Mouse (Mus musculus) telencephalon, adult 2 months (tissue): ENCODE results near the gene Cdc123.

Source experiments
- DNase-seq: peaks from one replicate; pipeline ENCODE4 v3.0.0-alpha.2; 2011; ENCODE audit warnings: low read depth, low spot score

Gene Cdc123

DNA sequence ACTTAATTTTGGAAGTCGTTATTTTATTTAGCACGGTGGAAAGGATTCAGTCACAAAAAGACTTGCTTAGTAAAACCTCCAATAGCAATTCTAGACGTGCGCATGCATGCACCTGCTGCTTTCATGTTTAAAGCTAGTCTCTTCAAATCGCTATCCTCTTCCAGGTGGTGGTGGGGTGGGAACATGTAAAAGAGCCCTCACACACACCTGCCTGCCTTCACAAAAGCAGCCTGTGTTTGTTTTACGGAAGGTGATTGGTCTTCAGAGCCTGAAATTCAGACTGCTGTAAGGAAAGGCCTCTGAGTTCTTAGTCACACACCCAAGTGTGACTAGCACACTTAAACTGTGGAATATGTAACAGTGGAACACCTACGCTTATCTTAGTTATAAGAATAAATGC lies 39.7 kb downstream of the Cdc123 start:
- DNase-seq, result no peak

- no peak for DNase-seq
Measured at GRCm38 (mm10) chr2:5804440-5805045, 40.4 kb downstream of the Cdc123 start.

DNA sequence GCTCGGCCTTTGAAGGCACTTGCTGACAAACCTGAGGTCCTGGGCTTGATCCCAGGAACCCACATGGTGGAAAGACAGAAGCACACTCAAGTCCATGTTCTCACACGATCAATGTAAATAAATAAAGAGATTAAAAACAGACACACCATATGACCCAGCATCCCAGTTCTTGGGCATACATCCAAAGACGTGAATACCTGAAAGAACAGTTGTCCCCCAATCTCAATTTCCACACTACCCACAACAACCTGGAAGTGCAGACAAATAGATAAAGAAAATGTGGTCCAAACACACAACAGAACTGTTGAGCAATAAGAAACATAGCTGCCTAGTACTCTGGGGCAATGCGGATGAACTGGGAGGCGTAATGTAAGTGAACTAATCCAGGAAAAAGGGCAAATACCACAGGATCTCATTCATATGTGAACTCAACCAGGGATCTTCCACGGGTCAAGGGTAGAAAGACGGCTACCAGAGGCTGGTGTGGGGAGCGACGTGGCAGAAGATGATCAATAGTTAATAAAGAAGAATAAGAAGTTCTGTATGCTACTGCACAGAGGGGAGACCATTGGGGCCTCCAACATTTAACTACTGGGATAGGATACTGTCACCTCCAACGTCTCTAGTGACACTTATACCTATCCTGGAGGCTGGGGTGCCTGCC lies 42.9 kb downstream of the Cdc123 start:
- no peak for DNase-seq

- DNase-seq, result no peak
Measured at GRCm38 (mm10) chr2:5801182-5801640, 43.8 kb downstream of the Cdc123 start.

DNA sequence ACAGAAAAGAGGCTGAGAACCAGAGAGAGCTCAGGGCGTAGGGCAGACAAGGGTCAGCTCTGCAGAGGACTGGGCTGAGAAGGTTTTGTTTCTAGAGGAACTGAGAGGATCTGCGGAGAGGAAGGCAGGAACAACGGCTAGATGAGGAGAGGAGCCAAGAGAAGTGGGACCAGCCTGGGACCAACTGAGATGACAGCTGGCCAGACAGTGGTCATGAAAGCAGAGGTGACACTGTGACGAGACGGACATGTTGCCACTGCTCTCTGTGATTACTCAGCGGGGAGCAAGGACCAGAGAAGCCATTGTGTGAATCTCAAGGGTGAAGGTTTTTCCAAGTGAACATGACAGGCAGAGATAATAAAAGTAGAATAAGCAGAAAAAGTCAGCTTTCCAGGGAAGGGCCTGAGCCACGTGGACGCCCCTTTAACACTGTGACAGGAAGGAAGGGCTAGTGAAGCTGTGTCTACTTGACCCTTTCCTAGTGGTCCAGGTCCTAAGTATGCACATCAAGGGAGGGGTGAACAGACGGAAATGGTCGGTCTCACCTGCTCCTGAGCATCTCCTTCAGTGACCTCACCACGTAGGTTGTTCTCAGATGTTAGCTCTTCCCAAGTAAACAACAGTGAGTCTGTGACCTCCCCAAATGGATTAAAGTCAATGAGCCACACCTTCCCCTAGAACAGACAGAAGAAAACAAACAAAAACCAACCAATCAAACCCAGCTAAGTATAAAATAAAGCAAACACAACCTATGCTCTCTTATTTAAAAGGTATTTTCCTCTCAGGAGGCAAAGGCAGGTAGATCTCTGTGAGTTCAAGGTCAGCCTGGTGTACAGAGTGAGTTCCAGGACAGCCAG lies 46.9 kb downstream of the Cdc123 start:
- DNase-seq, result no peak

GRCm38 (mm10) chr2:5793771-5794170 lies 51.2 kb downstream of the Cdc123 start:
- DNase-seq, result no peak

- DNase-seq, result no peak
Measured at GRCm38 (mm10) chr2:5792056-5792455, 52.9 kb downstream of the Cdc123 start.

DNA sequence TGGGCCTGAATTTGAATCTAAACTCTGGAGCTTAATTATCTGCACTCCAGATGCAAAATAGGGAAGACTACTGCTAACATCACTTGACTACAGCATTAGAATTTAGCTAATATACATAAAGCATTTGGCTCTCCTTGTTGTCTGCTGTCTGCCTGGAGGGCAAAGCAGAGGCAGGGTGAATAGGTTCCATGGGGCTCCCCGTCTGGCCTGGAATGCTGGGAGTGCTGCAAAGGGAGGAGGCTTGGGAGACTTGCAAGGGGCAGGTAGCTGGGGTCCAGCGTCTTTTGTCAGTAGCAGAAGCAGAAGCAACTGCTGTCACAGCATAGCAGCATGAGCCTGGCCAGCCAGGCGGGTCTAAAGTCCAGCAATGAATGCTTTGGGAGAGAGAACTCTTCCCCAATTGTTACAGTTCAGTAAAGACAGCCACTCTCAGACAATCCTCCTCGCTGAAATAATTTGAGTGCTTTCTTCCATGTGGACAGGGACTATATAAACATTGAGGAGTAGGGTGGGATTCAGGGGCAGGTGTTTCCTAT lies 55.3 kb downstream of the Cdc123 start:
- no peak for DNase-seq

GRCm38 (mm10) chr2:5787391-5787790 lies 57.6 kb downstream of the Cdc123 start:
- no peak for DNase-seq

- no peak for DNase-seq
Measured at GRCm38 (mm10) chr2:5772464-5772863, 72.5 kb downstream of the Cdc123 start.

GRCm38 (mm10) chr2:5770708-5771241 lies 74.2 kb downstream of the Cdc123 start:
- DNase-seq, result peak; percentile 89

- DNase-seq, result no peak
Measured at GRCm38 (mm10) chr2:5769630-5770029, 75.3 kb downstream of the Cdc123 start.

DNA sequence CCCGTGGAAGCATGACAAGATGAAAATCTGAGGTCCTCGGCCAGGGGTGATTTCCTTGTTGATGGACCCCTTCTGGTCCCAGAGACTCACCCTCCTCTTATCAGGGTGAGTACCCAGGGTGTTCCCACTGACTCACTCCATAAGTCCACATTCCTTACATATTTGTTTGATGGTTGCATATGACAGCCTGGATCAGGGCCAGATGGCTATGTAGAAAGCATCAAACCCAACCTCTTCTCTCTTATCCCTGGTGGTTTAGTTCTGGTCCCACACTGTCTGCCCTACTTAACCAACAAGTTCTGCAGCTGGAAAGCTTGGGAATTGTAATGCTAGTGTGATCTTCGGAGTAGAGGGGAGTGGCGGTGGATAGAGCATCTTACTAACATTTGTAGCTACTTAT lies 76.0 kb downstream of the Cdc123 start:
- no peak for DNase-seq

DNA sequence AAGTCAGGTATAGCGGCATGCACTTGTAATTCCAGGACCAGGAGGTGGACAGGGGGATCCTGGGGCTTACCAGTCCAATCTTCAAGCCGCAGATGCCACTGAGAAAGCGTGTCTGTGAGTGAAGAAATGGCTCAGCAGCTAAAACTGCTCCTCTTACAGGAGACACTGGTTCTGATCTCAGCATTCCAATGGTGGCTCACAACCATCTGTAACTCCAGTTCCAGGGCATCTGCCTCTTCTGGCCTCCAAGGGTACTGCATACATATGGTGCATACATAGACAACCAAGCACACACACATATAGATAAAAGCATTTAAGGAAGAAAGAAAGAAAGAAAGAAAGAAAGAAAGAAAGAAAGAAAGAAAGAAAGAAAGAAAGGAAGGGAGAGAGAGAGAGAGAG lies 82.9 kb downstream of the Cdc123 start:
- no peak for DNase-seq

DNA sequence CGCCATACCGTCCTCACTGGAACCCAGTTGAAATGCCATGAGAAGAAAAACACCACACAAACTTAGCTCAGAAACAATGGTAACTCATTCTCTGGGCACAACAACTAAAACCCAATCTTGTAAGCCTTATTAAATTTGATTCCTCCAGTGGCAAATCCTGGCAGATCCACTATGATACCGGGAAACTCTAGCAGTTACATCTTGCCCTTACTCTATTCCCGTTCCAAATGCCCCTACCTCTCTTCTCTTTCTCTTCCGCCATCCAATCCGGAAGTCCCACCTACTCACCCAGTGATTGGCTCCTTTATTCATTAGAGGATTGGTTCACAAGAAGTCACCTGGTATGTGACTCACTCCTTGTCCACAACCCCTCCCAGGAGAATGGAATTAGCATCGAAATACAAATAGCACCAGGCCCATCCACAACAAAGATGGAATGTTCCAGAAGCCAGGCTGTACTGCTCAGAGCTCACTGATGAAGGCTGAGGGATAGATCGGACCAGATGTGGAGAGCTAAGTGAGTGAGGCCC lies 84.4 kb downstream of the Cdc123 start:
- DNase-seq, result no peak

DNA sequence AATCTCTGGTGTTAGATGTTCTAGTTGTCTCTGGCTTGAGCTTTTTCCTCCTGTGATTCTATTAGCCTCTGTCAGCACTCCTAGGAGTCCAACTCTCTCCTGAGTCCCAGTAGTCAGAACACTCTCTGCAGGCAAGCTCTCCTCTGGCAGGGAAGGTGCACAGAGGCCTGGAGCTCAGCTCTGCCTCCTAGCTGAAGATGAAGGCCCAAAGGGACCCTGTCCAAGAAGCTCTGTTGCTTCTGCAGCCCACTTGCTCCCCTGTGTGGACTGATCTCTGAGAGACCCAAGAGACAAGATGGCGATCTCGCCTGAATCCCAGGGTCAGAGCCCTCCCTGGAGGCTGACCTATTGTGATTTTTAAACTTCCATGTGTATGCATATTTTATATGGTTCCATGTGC lies 86.4 kb downstream of the Cdc123 start:
- DNase-seq, result no peak

DNA sequence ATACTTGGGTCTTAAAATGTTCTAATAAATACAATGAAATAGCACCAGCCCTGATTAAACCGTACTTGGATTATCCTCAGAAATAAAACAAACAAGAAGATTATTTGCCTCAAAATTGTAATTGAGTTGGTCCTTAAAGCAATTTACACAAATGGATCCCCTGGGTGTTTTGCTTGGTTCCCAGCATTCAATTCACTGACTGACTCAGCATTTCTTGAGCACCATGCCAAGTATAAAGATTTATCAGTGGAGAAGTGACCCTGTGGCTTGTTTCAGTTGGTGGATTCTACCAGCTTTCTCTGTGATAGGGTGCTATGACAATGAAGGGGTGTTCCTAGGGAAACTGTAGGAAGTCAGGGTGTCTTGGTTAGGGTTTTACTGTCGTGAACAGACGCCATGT lies 94.1 kb downstream of the Cdc123 start:
- no peak for DNase-seq

DNA sequence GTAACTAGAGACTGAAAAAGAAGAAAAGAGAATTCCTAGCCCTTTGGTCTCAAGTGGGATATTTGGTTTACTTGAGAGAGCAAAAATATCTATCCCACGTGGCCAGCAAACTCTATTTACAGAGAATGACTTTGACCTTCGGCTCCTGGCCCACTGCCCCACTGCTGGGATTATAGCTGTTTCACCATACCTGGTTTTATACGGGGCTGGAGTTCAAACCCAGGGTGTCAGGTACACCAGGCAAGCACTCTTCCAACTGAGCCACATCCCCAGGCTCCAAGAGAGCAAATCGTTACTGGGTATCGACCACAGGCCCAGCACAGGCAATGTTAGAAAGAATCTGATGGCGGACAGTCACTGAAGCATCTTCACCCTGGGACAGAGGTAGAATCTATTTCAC lies 95.8 kb downstream of the Cdc123 start:
- DNase-seq, result no peak

DNA sequence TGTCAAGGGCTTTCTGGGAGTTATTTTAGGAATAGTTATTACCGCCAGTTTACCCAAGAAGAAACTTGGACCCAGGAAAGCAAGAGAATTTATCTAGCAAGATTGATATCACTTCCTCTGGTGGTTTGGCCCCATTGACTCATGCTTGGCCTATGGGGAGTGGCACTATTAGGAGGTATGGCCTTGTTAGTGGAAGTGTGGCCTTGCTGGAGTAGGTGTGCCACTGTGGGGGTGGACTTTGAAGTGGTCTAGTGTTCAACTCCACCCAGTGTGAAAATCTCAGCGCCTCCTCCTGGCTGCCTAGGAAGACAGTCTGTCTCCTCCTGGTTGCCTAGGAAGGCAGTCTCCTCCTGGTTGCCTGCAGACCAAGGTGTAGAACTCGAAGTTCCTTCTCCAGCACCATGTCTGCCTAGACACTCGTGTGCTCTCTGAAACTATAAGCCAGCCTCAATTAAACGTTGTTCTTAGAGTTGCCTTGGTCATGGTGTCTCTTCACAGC lies 97.4 kb downstream of the Cdc123 start:
- no peak for DNase-seq

- no peak for DNase-seq
Measured at GRCm38 (mm10) chr2:5746529-5746928, 98.4 kb downstream of the Cdc123 start.
